Mouse (Mus musculus): ENCODE measurements around the gene Ankrd22. TPM values are rescaled to one million over a fixed set of nuclear protein-coding genes. Genes with fewer than 3 reads are reported as not detected.
A peak's percentile ranks its signal among the peaks of the same experiment; 100 is the strongest.

The Ankrd22 gene
- polyA plus RNA-seq, 1 experiment, result not detected

DNA sequence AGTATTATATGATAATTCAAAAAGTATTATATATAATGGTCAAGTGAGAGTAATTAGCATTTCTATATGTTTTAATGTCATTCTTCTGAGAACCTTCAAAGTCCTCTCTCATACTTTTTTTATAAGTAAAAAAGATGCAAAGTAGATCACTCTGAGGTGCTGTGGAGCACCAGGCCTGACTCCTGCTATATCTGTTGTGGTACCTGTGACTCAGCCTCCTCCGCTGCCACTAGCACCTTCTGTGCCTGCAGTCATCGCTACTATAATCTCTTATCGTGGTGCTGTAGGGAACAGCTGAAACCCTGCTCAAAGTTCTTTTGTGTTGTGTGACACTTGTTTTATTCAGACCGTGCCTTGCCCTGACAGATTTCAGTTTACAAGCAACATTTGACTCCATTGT, 533 bp upstream of the Ankrd22 start:
- DNase-seq, result no peak
- H3K4me3 ChIP-seq (ENCODE audit: insufficient read depth, low read depth, low read length), result no peak overlapping the region
- no peak overlapping the region for H3K27ac ChIP-seq (ENCODE audit: insufficient read depth, low read depth, low read length)
- 90% methylated on average over 4 of the region's 4 CpGs for WGBS
- TF ChIP-seq POLR2A (IDR thresholded peaks at IDR 0.05; ENCODE audit: low read depth, low read length) (no peak), CTCF (conservative IDR thresholded peaks at IDR 0.05; ENCODE audit: insufficient read depth, insufficient read length, low read depth, low read length) (no peak)
- no peaks in the 10 kb centered on the region for H3K27me3 ChIP-seq (replicated peaks; ENCODE audit: control insufficient read depth, insufficient read depth, low read length)
- no peaks in the 10 kb centered on the region for H3K4me1 ChIP-seq (ENCODE audit: control insufficient read depth, insufficient read depth, low read length)
- H3K36me3 ChIP-seq (ENCODE audit: control insufficient read depth, insufficient read depth, low read length), result no peaks in the 10 kb centered on the region

DNA sequence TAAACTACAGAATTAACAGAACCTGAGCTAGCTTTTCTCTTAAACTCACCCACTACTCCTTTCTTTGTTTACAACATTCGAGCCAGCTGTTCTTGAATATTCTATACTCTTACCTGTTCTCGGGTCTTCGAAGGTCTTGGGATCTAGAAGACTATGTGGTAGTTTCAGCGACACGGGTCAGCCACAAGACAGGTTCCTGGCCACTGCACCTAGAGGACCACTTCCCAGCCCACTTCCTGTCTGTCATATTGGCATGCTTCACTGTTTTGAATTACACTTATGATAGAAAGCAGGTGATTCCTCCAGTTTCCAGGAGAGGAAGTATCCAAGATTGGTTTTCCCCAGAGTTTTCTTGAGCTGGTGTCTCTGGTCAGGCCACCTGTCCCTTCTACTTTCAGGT, 3.2 kb downstream of the Ankrd22 start:
- Histone ChIP-seq H3K36me3 (ENCODE audit: control insufficient read depth, insufficient read depth, low read length) (no peaks in the 10 kb centered on the region), H3K4me3 (ENCODE audit: insufficient read depth, low read depth, low read length) (no peak overlapping the region), H3K27ac (ENCODE audit: insufficient read depth, low read depth, low read length) (no peak overlapping the region), H3K27me3 (replicated peaks; ENCODE audit: control insufficient read depth, insufficient read depth, low read length) (no peaks in the 10 kb centered on the region), H3K4me1 (ENCODE audit: control insufficient read depth, insufficient read depth, low read length) (no peaks in the 10 kb centered on the region)
- 81% methylated on average over 5 of the region's 5 CpGs for WGBS
- no peak for DNase-seq
- TF ChIP-seq POLR2A (IDR thresholded peaks at IDR 0.05; ENCODE audit: low read depth, low read length) (no peak), CTCF (conservative IDR thresholded peaks at IDR 0.05; ENCODE audit: insufficient read depth, insufficient read length, low read depth, low read length) (no peak)

DNA sequence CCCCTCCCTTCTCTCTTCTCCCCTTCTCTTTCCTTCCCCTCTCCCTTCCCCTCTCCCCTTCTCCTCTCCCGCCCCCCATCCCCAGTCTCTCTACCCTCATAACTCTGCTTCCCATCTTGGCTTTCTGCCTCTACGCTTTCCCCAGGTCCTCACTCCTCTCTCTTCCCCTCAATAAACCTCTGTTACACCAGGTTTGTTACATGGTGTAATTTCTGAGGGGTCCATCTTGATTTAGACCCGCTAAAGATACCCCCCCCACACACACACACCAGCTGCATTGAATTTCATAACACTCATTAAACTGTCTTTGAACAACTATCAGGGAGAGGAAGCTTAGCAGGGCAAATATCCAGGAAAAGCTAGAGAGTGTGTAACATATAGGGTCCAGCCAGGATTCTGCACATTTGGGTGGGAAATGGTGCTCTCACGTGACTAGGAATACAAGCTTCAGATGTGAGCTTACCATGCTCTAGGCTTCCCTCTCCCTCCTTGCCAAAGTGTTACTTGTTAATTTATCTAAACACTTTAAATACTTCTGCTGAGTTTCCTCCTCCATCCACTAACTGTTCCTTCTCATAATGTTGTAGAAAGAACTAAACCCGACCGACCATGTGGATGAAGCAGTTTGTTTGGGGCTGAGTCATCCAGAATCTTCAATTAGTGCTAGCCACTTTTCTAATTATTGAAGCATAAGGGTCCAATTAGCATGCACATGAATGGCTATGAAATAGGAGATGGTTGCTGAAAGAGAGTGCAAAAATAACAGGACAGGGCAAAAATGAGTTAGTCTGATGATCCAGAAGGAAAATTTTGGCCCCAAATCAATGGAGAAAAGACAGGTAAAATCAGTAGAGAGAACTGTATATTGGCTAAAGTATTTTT, 12.3 kb downstream of the Ankrd22 start:
- H3K4me3 ChIP-seq (ENCODE audit: insufficient read depth, low read depth, low read length), result no peak overlapping the region
- no peaks in the 10 kb centered on the region for H3K27me3 ChIP-seq (replicated peaks; ENCODE audit: control insufficient read depth, insufficient read depth, low read length)
- WGBS, result 55% methylated on average over 6 of the region's 6 CpGs
- no peaks in the 10 kb centered on the region for H3K4me1 ChIP-seq (ENCODE audit: control insufficient read depth, insufficient read depth, low read length)
- H3K27ac ChIP-seq (ENCODE audit: insufficient read depth, low read depth, low read length), result no peak overlapping the region
- DNase-seq, result no peak
- TF ChIP-seq CTCF (conservative IDR thresholded peaks at IDR 0.05; ENCODE audit: insufficient read depth, insufficient read length, low read depth, low read length) (no peak), POLR2A (IDR thresholded peaks at IDR 0.05; ENCODE audit: low read depth, low read length) (no peak)
- H3K36me3 ChIP-seq (ENCODE audit: control insufficient read depth, insufficient read depth, low read length), result no peaks in the 10 kb centered on the region

DNA sequence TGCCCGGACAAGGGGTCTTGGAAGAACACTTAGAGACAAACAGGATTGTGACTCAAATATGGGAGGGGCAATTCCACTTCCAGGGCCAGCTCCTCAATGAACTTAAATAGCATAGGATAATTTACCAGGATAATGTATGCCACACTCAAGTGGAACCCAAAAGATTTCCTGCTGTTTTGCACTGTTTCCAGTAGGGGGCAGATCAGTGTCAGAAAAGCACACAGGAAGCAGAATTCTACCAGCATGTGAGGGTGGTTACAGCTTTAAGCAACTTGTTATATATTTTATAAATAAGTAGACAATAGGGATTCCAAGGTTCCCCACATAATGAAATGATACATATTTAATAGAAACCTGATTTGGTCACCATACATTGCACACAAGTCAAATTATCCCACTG, 13.9 kb downstream of the Ankrd22 start:
- 78% methylated on average over 1 of the region's 1 CpGs for WGBS
- H3K4me1 ChIP-seq (ENCODE audit: control insufficient read depth, insufficient read depth, low read length), result no peaks in the 10 kb centered on the region
- H3K27ac ChIP-seq (ENCODE audit: insufficient read depth, low read depth, low read length), result no peak overlapping the region
- no peak for TF ChIP-seq POLR2A (IDR thresholded peaks at IDR 0.05; ENCODE audit: low read depth, low read length)
- TF ChIP-seq CTCF (conservative IDR thresholded peaks at IDR 0.05; ENCODE audit: insufficient read depth, insufficient read length, low read depth, low read length), result no peak; the same call in 1 of the 2 replicates
- no peaks in the 10 kb centered on the region; the same call in 1 of the 2 replicates for H3K27me3 ChIP-seq (replicated peaks; ENCODE audit: control insufficient read depth, insufficient read depth, low read length)
- no peaks in the 10 kb centered on the region for H3K36me3 ChIP-seq (ENCODE audit: control insufficient read depth, insufficient read depth, low read length)
- no peak overlapping the region for H3K4me3 ChIP-seq (ENCODE audit: insufficient read depth, low read depth, low read length)
- peak; percentile 19 for DNase-seq

DNA sequence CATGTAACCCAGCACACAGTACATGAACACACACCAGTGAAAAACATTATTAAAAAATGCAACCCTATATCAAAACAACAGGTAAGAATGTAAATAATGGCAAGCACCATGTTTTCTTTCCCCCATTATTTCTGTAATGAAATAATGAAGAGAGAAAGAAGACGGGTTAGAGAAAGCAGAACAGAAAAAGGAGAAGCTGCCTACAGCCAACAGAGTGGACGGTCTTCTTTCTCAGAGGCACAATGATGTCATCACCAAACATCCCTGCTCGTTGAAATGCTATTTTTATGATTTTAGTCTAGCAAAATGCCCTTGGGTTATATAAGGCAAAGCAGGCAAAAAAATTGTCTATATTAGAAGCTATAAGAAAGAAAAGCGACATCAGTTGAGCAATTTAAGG, 17.4 kb downstream of the Ankrd22 start:
- H3K27me3 ChIP-seq (replicated peaks; ENCODE audit: control insufficient read depth, insufficient read depth, low read length), result no peaks in the 10 kb centered on the region; the same call in 1 of the 2 replicates
- DNase-seq, result no peak
- H3K27ac ChIP-seq (ENCODE audit: insufficient read depth, low read depth, low read length), result no peak overlapping the region
- no peaks in the 10 kb centered on the region for H3K36me3 ChIP-seq (ENCODE audit: control insufficient read depth, insufficient read depth, low read length)
- whole genome bisulfite sequencing, result 74% methylated on average over 4 of the region's 4 CpGs
- H3K4me3 ChIP-seq (ENCODE audit: insufficient read depth, low read depth, low read length), result no peak overlapping the region
- TF ChIP-seq POLR2A (IDR thresholded peaks at IDR 0.05; ENCODE audit: low read depth, low read length) (no peak), CTCF (conservative IDR thresholded peaks at IDR 0.05; ENCODE audit: insufficient read depth, insufficient read length, low read depth, low read length) (no peak)
- no peaks in the 10 kb centered on the region for H3K4me1 ChIP-seq (ENCODE audit: control insufficient read depth, insufficient read depth, low read length)

DNA sequence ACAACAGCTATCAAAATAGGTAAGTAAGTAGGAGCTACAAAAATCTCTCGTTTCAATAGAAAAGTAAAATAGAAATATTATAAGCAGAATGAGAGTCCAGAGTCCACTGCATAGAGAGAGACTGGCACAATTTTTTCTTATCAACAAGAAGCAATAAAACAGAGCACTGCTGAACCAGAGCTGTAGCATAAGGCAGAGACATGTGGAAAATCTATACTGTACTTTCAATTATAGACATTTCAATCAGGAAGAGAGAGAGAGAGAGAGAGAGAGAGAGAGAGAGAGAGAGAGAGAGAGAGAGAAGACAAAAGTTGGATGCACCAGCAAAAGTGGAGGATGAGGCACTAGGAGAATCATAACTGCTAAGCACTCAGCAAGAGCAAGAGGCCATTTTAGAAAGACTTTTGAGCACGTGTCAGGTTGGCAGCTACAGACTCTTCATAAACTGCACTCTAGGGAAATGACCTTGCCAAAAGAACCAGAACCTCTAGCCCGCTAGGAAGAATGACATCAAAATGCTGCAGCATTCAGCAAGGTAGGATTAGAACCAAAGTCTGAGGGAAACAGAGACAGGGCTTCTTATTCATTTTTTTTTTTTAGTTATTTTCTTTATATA, 26.3 kb downstream of the Ankrd22 start:
- Histone ChIP-seq H3K4me3 (ENCODE audit: insufficient read depth, low read depth, low read length) (no peak overlapping the region), H3K36me3 (ENCODE audit: control insufficient read depth, insufficient read depth, low read length) (no peaks in the 10 kb centered on the region), H3K27ac (ENCODE audit: insufficient read depth, low read depth, low read length) (no peak overlapping the region), H3K4me1 (ENCODE audit: control insufficient read depth, insufficient read depth, low read length) (no peaks in the 10 kb centered on the region), H3K27me3 (replicated peaks; ENCODE audit: control insufficient read depth, insufficient read depth, low read length) (no peaks in the 10 kb centered on the region)
- no peak for DNase-seq
- whole genome bisulfite sequencing, result 72% methylated on average over 3 of the region's 3 CpGs
- TF ChIP-seq POLR2A (IDR thresholded peaks at IDR 0.05; ENCODE audit: low read depth, low read length) (no peak), CTCF (conservative IDR thresholded peaks at IDR 0.05; ENCODE audit: insufficient read depth, insufficient read length, low read depth, low read length) (no peak)

DNA sequence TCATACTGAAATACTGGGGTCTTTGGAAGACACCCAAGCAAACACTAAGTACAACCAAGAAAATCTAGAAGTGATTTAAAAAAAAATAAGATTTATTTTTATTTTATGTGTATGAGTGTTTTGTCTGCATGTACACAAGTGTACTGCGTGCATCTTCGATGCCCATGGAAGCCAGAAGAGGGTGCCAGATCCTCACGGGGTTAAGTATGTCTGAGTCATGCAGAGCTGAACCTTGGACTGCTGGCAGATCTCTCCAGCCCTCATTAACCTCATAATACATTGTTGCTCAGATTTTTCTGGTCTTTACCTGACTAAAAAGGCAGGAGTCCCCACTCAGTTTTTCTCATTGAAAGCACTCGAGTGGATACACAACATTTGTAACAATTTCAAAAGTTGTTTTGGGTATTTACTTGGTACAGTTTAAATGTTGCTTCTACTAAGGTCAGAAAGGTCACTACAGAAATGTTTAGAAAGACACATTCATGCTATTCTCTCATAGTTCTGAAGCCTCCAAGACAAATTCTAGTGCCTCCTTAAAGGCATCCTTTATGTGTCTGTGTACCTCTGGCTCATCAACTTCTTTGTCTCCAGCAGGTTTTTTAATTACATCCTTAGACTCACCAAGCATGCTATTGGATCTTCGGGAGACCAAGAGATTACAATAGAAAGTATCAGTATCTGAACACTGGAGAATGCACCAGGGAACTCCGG, 27.0 kb downstream of the Ankrd22 start:
- TF ChIP-seq POLR2A (IDR thresholded peaks at IDR 0.05; ENCODE audit: low read depth, low read length) (no peak), CTCF (conservative IDR thresholded peaks at IDR 0.05; ENCODE audit: insufficient read depth, insufficient read length, low read depth, low read length) (peak; percentile 50; the same call in 1 of the 2 replicates)
- WGBS, result 64% methylated on average over 6 of the region's 6 CpGs
- Histone ChIP-seq H3K27me3 (replicated peaks; ENCODE audit: control insufficient read depth, insufficient read depth, low read length) (no peaks in the 10 kb centered on the region), H3K4me3 (ENCODE audit: insufficient read depth, low read depth, low read length) (no peak overlapping the region), H3K27ac (ENCODE audit: insufficient read depth, low read depth, low read length) (no peak overlapping the region), H3K36me3 (ENCODE audit: control insufficient read depth, insufficient read depth, low read length) (no peaks in the 10 kb centered on the region), H3K4me1 (ENCODE audit: control insufficient read depth, insufficient read depth, low read length) (no peaks in the 10 kb centered on the region)
- peak; percentile 68 for DNase-seq
